Mouse (Mus musculus): ENCODE measurements around the gene Pnpla1.

Pnpla1 gene

GRCm38 (mm10) chr17:28885231-28885630, 27.0 kb downstream of the Pnpla1 start:
- DNase-seq (ENCODE audit: low read depth): no peak

- DNase-seq (ENCODE audit: low read depth): no peak
Measured at GRCm38 (mm10) chr17:28886266-28886665, 28.1 kb downstream of the Pnpla1 start.

- no peak for DNase-seq (ENCODE audit: low read depth)
Measured at GRCm38 (mm10) chr17:28894050-28894767, 36.0 kb downstream of the Pnpla1 start.

- no peak for DNase-seq (ENCODE audit: low read depth)
Measured at GRCm38 (mm10) chr17:28895217-28895875, 37.1 kb downstream of the Pnpla1 start.

- no peak for DNase-seq (ENCODE audit: low read depth)
Measured at GRCm38 (mm10) chr17:28896095-28896780, 38.0 kb downstream of the Pnpla1 start.

- no peak for DNase-seq (ENCODE audit: low read depth)
Measured at GRCm38 (mm10) chr17:28897817-28898216, 39.6 kb downstream of the Pnpla1 start.

- DNase-seq (ENCODE audit: low read depth): no peak
Measured at GRCm38 (mm10) chr17:28898249-28898648, 40.0 kb downstream of the Pnpla1 start.

- no peak for DNase-seq (ENCODE audit: low read depth)
Measured at GRCm38 (mm10) chr17:28899427-28899826, 41.2 kb downstream of the Pnpla1 start.

- DNase-seq (ENCODE audit: low read depth): no peak
Measured at GRCm38 (mm10) chr17:28901559-28901958, 43.3 kb downstream of the Pnpla1 start.

- DNase-seq (ENCODE audit: low read depth): peak; percentile 37
Measured at GRCm38 (mm10) chr17:28904546-28905376, 46.5 kb downstream of the Pnpla1 start.

- no peak for DNase-seq (ENCODE audit: low read depth)
Measured at GRCm38 (mm10) chr17:28905377-28905916, 47.2 kb downstream of the Pnpla1 start.

GRCm38 (mm10) chr17:28907959-28908358, 49.7 kb downstream of the Pnpla1 start:
- no peak for DNase-seq (ENCODE audit: low read depth)

- no peak for DNase-seq (ENCODE audit: low read depth)
Measured at GRCm38 (mm10) chr17:28909252-28909941, 51.2 kb downstream of the Pnpla1 start.

GRCm38 (mm10) chr17:28910139-28910538, 51.9 kb downstream of the Pnpla1 start:
- DNase-seq (ENCODE audit: low read depth): no peak

GRCm38 (mm10) chr17:28913200-28913599, 55.0 kb downstream of the Pnpla1 start:
- DNase-seq (ENCODE audit: low read depth): no peak

GRCm38 (mm10) chr17:28913940-28914339, 55.7 kb downstream of the Pnpla1 start:
- no peak for DNase-seq (ENCODE audit: low read depth)

- no peak for DNase-seq (ENCODE audit: low read depth)
Measured at GRCm38 (mm10) chr17:28915060-28915628, 56.9 kb downstream of the Pnpla1 start, which contains the start of gene 4930539E08Rik. Gene 4930539E08Rik, minus strand, starts transcription at chr17:28915324.

- no peak for DNase-seq (ENCODE audit: low read depth)
Measured at GRCm38 (mm10) chr17:28916520-28916919, 58.3 kb downstream of the Pnpla1 start.

GRCm38 (mm10) chr17:28921086-28921485, 62.9 kb downstream of the Pnpla1 start:
- DNase-seq (ENCODE audit: low read depth): no peak

- DNase-seq (ENCODE audit: low read depth): no peak
Measured at GRCm38 (mm10) chr17:28922096-28922495, 63.9 kb downstream of the Pnpla1 start.

All from c-Kit-positive CD71-positive TER-119-negative erythroid progenitor cells, embryonic 14.5 days (primary cell).